Mouse (Mus musculus) cerebellum, adult 2 months (tissue): ENCODE results near the gene Akap1.

Experiments used
- CTCF ChIP-seq: fragments of 200-500 bp; IDR thresholded peaks from 2 replicates; pipeline ENCODE4 v1.5.1; 2011; ENCODE audit warnings: low read depth, mild to moderate bottlenecking, control low read depth, low read length, moderate library complexity, borderline replicate concordance; ENCODE audit not compliant: insufficient read depth
- POLR2A ChIP-seq: fragments of 200-500 bp; IDR thresholded peaks from 2 replicates; pipeline ENCODE4 v1.6.1; 2011; ENCODE audit warnings: low read length, control low read depth, borderline replicate concordance; ENCODE audit not compliant: insufficient read depth

DNA sequence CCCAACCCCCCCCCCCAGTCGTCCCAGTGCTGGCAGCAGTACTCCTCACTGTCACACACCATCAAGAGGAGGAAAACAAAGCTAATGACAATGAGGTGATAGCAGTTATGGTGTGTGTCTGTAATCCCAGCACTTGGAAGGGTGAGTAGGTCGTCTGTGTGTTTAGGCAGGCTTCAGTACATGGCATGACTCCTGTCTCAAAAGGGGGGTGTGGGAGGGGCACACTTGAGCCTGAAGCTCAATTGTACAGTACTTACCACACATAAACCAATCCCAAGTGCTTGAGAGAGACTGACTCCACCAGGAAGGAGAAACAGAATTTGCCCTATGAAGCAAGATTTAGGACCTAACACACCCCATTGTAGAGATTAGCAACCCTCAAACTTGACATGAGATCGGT lies 3.3 kb downstream of the Akap1 start:
- TF ChIP-seq CTCF (no peak), POLR2A (no peak)
